Mouse (Mus musculus): ENCODE measurements around the gene Cav3.

GRCm38 (mm10) chr6:112445675-112446074 is 13.6 kb upstream of the Cav3 start:
- TF ChIP-seq POLR2A (IDR thresholded peaks at IDR 0.05; ENCODE audit: insufficient read depth, low read depth, low read length) (no peak), CTCF (IDR thresholded peaks at IDR 0.05) (no peak), EP300 (IDR thresholded peaks at IDR 0.05; ENCODE audit: insufficient read depth, low read depth, low read length) (no peak)

All from heart, adult 2 months (tissue).